Mouse (Mus musculus) liver, embryonic 13.5 days (tissue): ENCODE measurements around the gene Nms. TPM values are rescaled to one million over a fixed set of nuclear protein-coding genes. Genes with fewer than 3 reads are reported as not detected.

ENCODE experiments used
- ATAC-seq: fragments of 200-750 bp; cut with Nextera tagmentation; 2 replicates; pipeline ENCODE4 v1.8.0; 2017; ENCODE audit warnings: low read depth, mild to moderate bottlenecking, moderate number of reproducible peaks, moderate library complexity
- DNase-seq: peaks from one replicate; pipeline ENCODE4 v3.0.0; 2022
- H3K27ac ChIP-seq: fragments of 300-500 bp; sonication (generic); 2 replicates; pipeline ENCODE4 v1.5.1; 2015; ENCODE audit warnings: moderate library complexity, mild to moderate bottlenecking, inconsistent platforms
- H3K27me3 ChIP-seq: fragments of 300-500 bp; sonication (generic); 2 replicates; pipeline ENCODE4 v1.6.1; 2015; ENCODE audit warnings: mild to moderate bottlenecking, inconsistent platforms
- H3K36me3 ChIP-seq: fragments of 300-500 bp; sonication (generic); 2 replicates; pipeline ENCODE4 v1.6.1; 2015; ENCODE audit warnings: mild to moderate bottlenecking, inconsistent platforms
- H3K4me1 ChIP-seq: fragments of 300-500 bp; sonication (generic); replicated peaks from 2 replicates; pipeline ENCODE4 v1.6.1; 2015; ENCODE audit warnings: inconsistent platforms
- H3K4me2 ChIP-seq: fragments of 300-500 bp; sonication (generic); 2 replicates; pipeline ENCODE4 v1.6.1; 2015; ENCODE audit warnings: inconsistent platforms, mild to moderate bottlenecking, moderate library complexity
- H3K4me3 ChIP-seq: fragments of 300-500 bp; sonication (generic); replicated peaks from 2 replicates; pipeline ENCODE4 v1.5.1; 2015; ENCODE audit warnings: mild to moderate bottlenecking, inconsistent platforms
- H3K9ac ChIP-seq: fragments of 300-500 bp; sonication (generic); 2 replicates; pipeline ENCODE4 v1.6.1; 2015; ENCODE audit warnings: mild to moderate bottlenecking, inconsistent platforms
- H3K9me3 ChIP-seq: fragments of 300-500 bp; sonication (generic); replicated peaks from 2 replicates; pipeline ENCODE4 v1.6.1; 2016; ENCODE audit warnings: inconsistent platforms
- WGBS: fragments of 180-500 bp; shearing (Covaris S2); methylation state at CpG from one replicate; pipeline ENCODE4 v1.1.7; 2015; ENCODE audit not compliant: insufficient replicate concordance; 5-methylcytosine and 5-hydroxymethylcytosine counted together
- polyA plus RNA-seq: library from polyadenylated mRNA; unstranded; fragments of >200 nt; fragmentation: Nextera tagmentation; extraction: Ambion mirVana; gene quantifications from 2 replicates; pipeline ENCODE4 v1.2.1, GENCODE M21; 2015

Gene Nms
- polyA plus RNA-seq = not detected in 2 replicates

- no peak for DNase-seq
- ATAC-seq = no peak
- no peak within 1 kb of the TSS for H3K4me3 ChIP-seq
- H3K27ac ChIP-seq = no peak within 1 kb of the TSS
- no peaks in the 10 kb centered on the region for H3K27me3 ChIP-seq
- 57% methylated on average over 6 of the region's 6 CpGs for WGBS
- no peak within 1 kb of the TSS for H3K4me2 ChIP-seq
- no peaks in the 10 kb centered on the region for H3K4me1 ChIP-seq
- H3K9ac ChIP-seq = no peak within 1 kb of the TSS
- H3K36me3 ChIP-seq = no peaks in the 10 kb centered on the region
- H3K9me3 ChIP-seq = no peaks in the 10 kb centered on the region
Observed at GRCm38 (mm10) chr1:38938849-38939248, at the start of gene Nms. Gene Nms (plus strand): TSS chr1:38939149.

GRCm38 (mm10) chr1:38891444-38891843 lies 47.5 kb upstream of the Nms start:
- DNase-seq (no peak), ATAC-seq (no peak)
- Histone ChIP-seq H3K27me3 (peaks cover 6% of the 10 kb centered on the region; the same call in 1 of the 2 replicates), H3K4me2 (no peak overlapping the region), H3K4me3 (no peak overlapping the region), H3K9me3 (no peaks in the 10 kb centered on the region), H3K27ac (no peak overlapping the region), H3K9ac (no peak overlapping the region), H3K4me1 (no peaks in the 10 kb centered on the region), H3K36me3 (no peaks in the 10 kb centered on the region)
- WGBS = 65% methylated on average over 5 of the region's 5 CpGs

- no peak for ATAC-seq
- DNase-seq = no peak
Observed at GRCm38 (mm10) chr1:38893081-38893480, 45.9 kb upstream of the Nms start.

GRCm38 (mm10) chr1:38897431-38898248 lies 41.3 kb upstream of the Nms start, which contains the start of gene Chst10:
Gene Chst10 (minus strand): TSS chr1:38898161.
- ATAC-seq (peak; percentile 60; the same call in 1 of the 2 replicates), DNase-seq (peak; percentile 45)
- 2% methylated on average over 64 of the region's 67 CpGs for WGBS
- peak within 1 kb of the TSS; percentile 51 for H3K4me3 ChIP-seq
- no peak within 1 kb of the TSS for H3K9ac ChIP-seq
- H3K4me2 ChIP-seq = peak within 1 kb of the TSS; percentile 63
- peaks cover 28% of the 10 kb centered on the region for H3K27me3 ChIP-seq
- no peak within 1 kb of the TSS for H3K27ac ChIP-seq
- no peaks in the 10 kb centered on the region for H3K9me3 ChIP-seq
- no peaks in the 10 kb centered on the region for H3K4me1 ChIP-seq
- no peaks in the 10 kb centered on the region for H3K36me3 ChIP-seq

More at GRCm38 (mm10) chr1:38893081-38893480, 45.9 kb upstream of the Nms start:
- Histone ChIP-seq H3K4me2 (no peak overlapping the region), H3K9me3 (no peaks in the 10 kb centered on the region), H3K27me3 (peaks cover 22% of the 10 kb centered on the region), H3K9ac (no peak overlapping the region), H3K4me3 (no peak overlapping the region), H3K4me1 (no peaks in the 10 kb centered on the region), H3K36me3 (no peaks in the 10 kb centered on the region), H3K27ac (no peak overlapping the region)
- WGBS = 55% methylated on average over 5 of the region's 5 CpGs

- WGBS = 20% methylated on average over 5 of the region's 5 CpGs
- H3K36me3 ChIP-seq = no peaks in the 10 kb centered on the region
- H3K9ac ChIP-seq = no peak overlapping the region
- peaks cover 11% of the 10 kb centered on the region for H3K27me3 ChIP-seq
- no peaks in the 10 kb centered on the region for H3K4me1 ChIP-seq
- no peaks in the 10 kb centered on the region for H3K9me3 ChIP-seq
- no peak for DNase-seq
- H3K4me3 ChIP-seq = no peak overlapping the region
- no peak overlapping the region for H3K27ac ChIP-seq
- no peak for ATAC-seq
- no peak overlapping the region for H3K4me2 ChIP-seq
Observed at GRCm38 (mm10) chr1:38902571-38902970, 36.4 kb upstream of the Nms start.

GRCm38 (mm10) chr1:38903985-38904384 lies 35.0 kb upstream of the Nms start:
- no peak overlapping the region for H3K4me3 ChIP-seq
- no peak for ATAC-seq
- no peaks in the 10 kb centered on the region for H3K27me3 ChIP-seq
- no peaks in the 10 kb centered on the region for H3K9me3 ChIP-seq
- no peaks in the 10 kb centered on the region for H3K36me3 ChIP-seq
- no peak overlapping the region for H3K4me2 ChIP-seq
- no peak overlapping the region for H3K9ac ChIP-seq
- no peak for DNase-seq
- no peaks in the 10 kb centered on the region for H3K4me1 ChIP-seq
- 54% methylated on average over 2 of the region's 2 CpGs for WGBS
- no peak overlapping the region for H3K27ac ChIP-seq

GRCm38 (mm10) chr1:38928996-38929395 lies 10.0 kb upstream of the Nms start:
- H3K4me1 ChIP-seq = no peaks in the 10 kb centered on the region
- WGBS = 61% methylated on average over 4 of the region's 4 CpGs
- no peaks in the 10 kb centered on the region for H3K36me3 ChIP-seq
- no peak for DNase-seq
- no peak overlapping the region for H3K4me3 ChIP-seq
- H3K4me2 ChIP-seq = no peak overlapping the region
- H3K9ac ChIP-seq = no peak overlapping the region
- H3K9me3 ChIP-seq = no peaks in the 10 kb centered on the region
- no peak for ATAC-seq
- no peak overlapping the region for H3K27ac ChIP-seq
- H3K27me3 ChIP-seq = no peaks in the 10 kb centered on the region

GRCm38 (mm10) chr1:38929468-38929867 lies 9.5 kb upstream of the Nms start:
- Histone ChIP-seq H3K27ac (no peak overlapping the region), H3K27me3 (no peaks in the 10 kb centered on the region), H3K9ac (no peak overlapping the region), H3K9me3 (no peaks in the 10 kb centered on the region), H3K4me3 (no peak overlapping the region), H3K4me1 (no peaks in the 10 kb centered on the region), H3K4me2 (no peak overlapping the region), H3K36me3 (no peaks in the 10 kb centered on the region)
- no peak for ATAC-seq
- WGBS = 60% methylated on average over 4 of the region's 4 CpGs
- no peak for DNase-seq

- no peaks in the 10 kb centered on the region for H3K27me3 ChIP-seq
- ATAC-seq (no peak), DNase-seq (no peak)
- 49% methylated on average over 8 of the region's 8 CpGs for WGBS
- H3K4me3 ChIP-seq = no peak overlapping the region
- H3K9me3 ChIP-seq = no peaks in the 10 kb centered on the region
- no peak overlapping the region for H3K9ac ChIP-seq
- H3K27ac ChIP-seq = no peak overlapping the region
- H3K36me3 ChIP-seq = no peaks in the 10 kb centered on the region
- H3K4me2 ChIP-seq = no peak overlapping the region
- no peaks in the 10 kb centered on the region for H3K4me1 ChIP-seq
Observed at GRCm38 (mm10) chr1:38930767-38931166, 8.2 kb upstream of the Nms start.

- WGBS = 25% methylated on average over 5 of the region's 5 CpGs
- H3K9ac ChIP-seq = no peak overlapping the region
- no peaks in the 10 kb centered on the region for H3K9me3 ChIP-seq
- no peak overlapping the region for H3K4me2 ChIP-seq
- peak; percentile 1 for DNase-seq
- no peak overlapping the region for H3K27ac ChIP-seq
- no peak for ATAC-seq
- no peak overlapping the region for H3K4me3 ChIP-seq
- H3K27me3 ChIP-seq = no peaks in the 10 kb centered on the region
- H3K4me1 ChIP-seq = no peaks in the 10 kb centered on the region
- H3K36me3 ChIP-seq = no peaks in the 10 kb centered on the region
Observed at GRCm38 (mm10) chr1:38934668-38935067, 4.3 kb upstream of the Nms start.

- ATAC-seq (no peak), DNase-seq (peak; percentile 2)
- Histone ChIP-seq H3K4me1 (no peaks in the 10 kb centered on the region), H3K27ac (no peak overlapping the region), H3K9ac (no peak overlapping the region), H3K36me3 (no peaks in the 10 kb centered on the region), H3K4me2 (no peak overlapping the region), H3K9me3 (no peaks in the 10 kb centered on the region), H3K4me3 (no peak overlapping the region), H3K27me3 (no peaks in the 10 kb centered on the region)
- 20% methylated on average over 6 of the region's 6 CpGs for WGBS
Observed at GRCm38 (mm10) chr1:38936780-38937179, 2.2 kb upstream of the Nms start.

GRCm38 (mm10) chr1:38939608-38940007 lies 659 bp downstream of the Nms start:
- H3K4me2 ChIP-seq = no peak overlapping the region
- DNase-seq (no peak), ATAC-seq (no peak)
- H3K27ac ChIP-seq = no peak overlapping the region
- H3K9ac ChIP-seq = no peak overlapping the region
- WGBS = 6% methylated on average over 5 of the region's 5 CpGs
- no peaks in the 10 kb centered on the region for H3K4me1 ChIP-seq
- H3K36me3 ChIP-seq = no peaks in the 10 kb centered on the region
- H3K9me3 ChIP-seq = no peaks in the 10 kb centered on the region
- no peak overlapping the region for H3K4me3 ChIP-seq
- no peaks in the 10 kb centered on the region for H3K27me3 ChIP-seq
